Mouse (Mus musculus) cerebellum, adult 18-20 months (tissue): ENCODE measurements around the gene Ccr1.
"Not testable (repeated sequence)": the region's sequence is repeated elsewhere in the genome, so short reads cannot be mapped to it uniquely, and the experiment has no call there.

ENCODE experiments used
- DNase-seq, 2 experiments: peaks; one replicate each; pipeline ENCODE4 v3.0.0; 2021

The Ccr1 gene

DNA sequence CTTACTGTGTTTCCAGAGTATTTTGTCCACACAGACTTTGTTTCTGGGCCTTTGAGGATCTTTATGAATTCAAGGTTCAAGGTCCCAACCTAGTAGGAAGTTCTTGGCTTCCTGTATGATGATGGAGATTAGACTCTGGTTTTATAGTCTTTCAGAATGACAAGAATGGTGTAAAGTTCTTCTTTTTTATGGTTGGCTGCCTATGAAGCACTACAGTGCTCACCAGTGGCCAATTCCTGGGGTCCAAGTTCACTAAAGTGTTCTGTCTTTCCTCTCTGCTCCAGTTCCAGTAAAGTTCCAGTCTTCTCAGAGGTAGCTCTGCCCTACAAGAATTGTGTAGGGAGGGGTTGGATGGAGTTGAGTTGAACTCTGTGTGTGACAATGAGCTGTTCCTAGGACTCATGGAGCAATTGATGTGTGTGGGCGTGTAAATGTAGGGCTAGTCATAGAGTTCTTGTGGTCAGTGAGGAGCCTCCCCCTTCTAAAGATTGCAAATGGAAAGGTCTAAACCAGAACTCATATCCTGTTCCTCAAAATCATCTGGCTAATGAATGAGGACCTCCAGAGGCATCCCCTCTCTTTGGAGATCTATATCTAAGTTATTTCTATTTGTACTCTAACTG lies at the start of gene Ccr1:
Ccr1 (minus strand) TSS at position 403 of the 623 bp plus-strand sequence.
- no peak for DNase-seq

DNA sequence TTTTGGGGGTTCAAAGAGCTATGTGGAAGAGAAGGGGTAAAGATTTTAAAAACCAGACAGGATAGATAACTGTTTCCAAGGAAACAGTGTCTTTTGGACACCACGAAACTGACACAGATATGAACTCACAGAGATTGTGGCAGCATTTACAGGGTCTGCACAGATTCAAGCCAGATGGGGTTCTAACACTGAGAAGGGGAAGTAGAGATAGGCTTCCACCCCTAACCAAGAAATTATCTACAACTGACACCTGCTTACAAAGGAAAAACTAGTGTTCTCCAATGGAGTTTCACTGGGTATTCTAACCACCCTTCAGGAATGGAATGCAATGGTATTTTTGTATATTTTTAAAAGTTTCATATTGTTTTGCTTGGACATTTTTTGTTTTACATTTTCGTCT lies 47.6 kb upstream of the Ccr1 start:
- DNase-seq: no peak

DNA sequence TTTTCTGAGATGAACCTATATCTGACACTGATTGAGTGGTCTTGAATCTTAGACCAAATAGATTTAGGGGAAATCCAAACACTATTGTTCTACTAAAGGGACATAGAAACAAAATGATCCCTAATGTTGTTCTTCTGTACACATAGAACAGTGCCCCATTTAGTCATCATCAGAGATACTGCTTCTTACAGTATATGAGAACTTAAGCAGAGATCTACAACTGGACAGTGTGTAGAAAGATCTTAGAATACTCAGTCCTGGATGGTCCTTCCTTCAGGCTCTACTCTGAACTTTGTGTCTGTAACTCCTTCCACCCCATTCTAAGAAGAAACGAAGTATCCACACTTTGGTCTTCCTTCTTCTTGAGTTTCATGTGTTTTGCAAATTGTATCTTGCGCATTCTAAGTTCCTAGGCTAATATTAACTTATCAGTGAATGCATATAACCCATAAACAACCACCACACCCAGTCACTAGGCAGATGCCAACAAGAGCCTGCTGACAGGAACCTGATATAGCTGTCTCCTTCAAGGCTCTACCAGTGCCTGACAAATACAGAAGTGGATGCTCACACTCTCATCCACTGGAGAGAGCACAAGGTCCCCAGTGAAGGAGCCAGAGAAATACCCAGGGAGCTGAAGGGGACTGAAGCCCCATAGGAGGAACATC lies 46.6 kb upstream of the Ccr1 start:
- no peak for DNase-seq

- no peak for DNase-seq
Observed at GRCm38 (mm10) chr9:124013270-124013669, 44.8 kb upstream of the Ccr1 start.

- DNase-seq: no peak
Observed at GRCm38 (mm10) chr9:124012691-124013090, 44.2 kb upstream of the Ccr1 start.

GRCm38 (mm10) chr9:123999784-124000183 lies 31.3 kb upstream of the Ccr1 start:
- no peak for DNase-seq

DNA sequence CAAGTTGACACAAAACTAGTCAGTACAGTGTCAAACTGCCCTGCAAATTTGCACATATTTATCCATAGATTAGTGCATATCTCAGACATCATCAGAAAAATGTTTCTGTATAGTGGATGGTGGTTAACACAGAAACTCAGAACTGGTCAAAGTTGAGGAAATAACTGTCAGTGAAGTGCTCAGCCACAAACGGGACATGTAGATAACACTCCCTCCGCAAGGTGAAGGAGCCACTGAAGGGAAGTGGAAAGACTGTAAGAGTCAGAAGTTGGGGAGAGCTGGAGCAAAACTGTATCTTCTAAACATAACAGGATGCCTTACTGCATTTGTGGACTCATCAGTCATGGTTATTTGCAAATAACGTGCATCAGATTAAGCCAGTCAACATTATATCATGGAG lies 29.2 kb upstream of the Ccr1 start:
- DNase-seq: no peak

DNA sequence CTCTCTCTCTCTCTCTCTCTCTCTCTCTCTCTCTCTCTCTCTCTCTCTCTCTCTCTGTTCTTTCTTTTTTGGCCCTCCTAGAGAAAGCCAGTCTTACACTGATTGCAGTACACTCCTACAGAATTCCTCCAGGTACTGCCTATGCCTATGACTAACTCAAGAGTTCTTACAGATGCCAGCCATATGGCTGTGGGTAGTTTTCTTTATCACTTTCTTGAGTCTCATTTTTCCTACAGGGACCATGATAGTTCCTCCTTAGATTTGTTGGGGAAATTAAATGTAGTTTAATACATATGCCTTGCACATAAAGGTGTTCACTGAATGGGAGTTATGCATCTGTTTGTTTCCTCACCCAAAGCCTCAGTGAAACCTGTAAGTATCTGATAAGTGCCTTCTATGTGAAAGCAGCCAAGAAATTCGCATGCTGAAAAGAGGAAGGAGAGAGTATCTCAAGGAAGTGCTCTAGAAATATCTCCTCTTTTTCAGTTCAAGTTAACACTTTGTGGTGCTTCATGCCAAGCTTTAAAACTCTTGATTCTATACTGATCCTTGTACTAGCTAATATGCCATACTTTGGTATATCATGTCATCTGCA lies 22.9 kb upstream of the Ccr1 start:
- no peak for DNase-seq

- DNase-seq: no peak
Observed at GRCm38 (mm10) chr9:123989671-123990070, 21.2 kb upstream of the Ccr1 start.

DNA sequence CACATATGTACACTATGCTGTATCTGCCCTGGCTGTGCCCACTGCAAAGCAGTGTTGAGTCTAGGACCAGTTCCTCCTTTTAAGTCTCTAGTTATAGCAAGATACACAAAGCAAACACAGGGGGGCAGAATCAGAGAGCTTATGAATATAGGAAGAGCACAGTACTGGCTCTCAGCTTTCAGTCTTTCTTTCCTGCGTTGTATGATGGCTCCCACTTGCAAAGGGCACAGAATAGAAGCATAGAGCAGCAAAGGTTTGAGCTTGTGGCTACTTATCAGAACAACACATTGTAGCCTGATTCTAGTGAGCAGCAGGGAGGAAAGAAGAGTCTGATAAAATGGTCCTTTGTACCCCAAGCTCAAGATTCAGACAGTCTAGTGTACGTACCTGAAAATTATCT lies 17.7 kb upstream of the Ccr1 start:
- no peak for DNase-seq

GRCm38 (mm10) chr9:123984943-123985342 lies 16.5 kb upstream of the Ccr1 start:
- no peak for DNase-seq

GRCm38 (mm10) chr9:123982720-123983119 lies 14.2 kb upstream of the Ccr1 start:
- DNase-seq: no peak

DNA sequence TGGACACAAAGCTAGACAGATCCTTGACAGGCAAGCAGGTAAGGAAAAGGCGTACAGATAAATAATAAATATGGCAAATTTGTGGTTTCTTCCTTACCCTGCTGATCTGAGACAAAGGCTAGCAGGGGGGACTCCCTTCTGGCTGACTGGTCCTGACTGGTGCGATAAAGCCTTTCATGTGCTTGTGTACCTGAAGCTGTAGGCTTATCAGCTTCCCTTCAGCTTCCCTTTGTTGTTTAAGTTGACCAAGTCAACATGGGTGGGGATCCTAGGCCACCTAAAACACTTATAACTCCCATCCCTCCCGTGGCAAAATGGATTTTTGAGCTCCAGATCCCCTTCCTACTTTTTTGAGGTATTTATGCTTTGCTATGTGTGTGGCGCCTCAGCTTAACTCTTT lies 13.4 kb upstream of the Ccr1 start:
- no peak for DNase-seq

GRCm38 (mm10) chr9:123980858-123981475 lies 12.5 kb upstream of the Ccr1 start:
- DNase-seq: not testable (repeated sequence)

GRCm38 (mm10) chr9:123978308-123978707 lies 9.8 kb upstream of the Ccr1 start, which contains the start of gene Ccr1l1:
Ccr1l1 (minus strand) TSS chr9:123978408.
- DNase-seq: no peak

GRCm38 (mm10) chr9:123976876-123977663 lies 8.6 kb upstream of the Ccr1 start:
- DNase-seq: no peak

GRCm38 (mm10) chr9:123975630-123976029 lies 7.1 kb upstream of the Ccr1 start:
- no peak for DNase-seq

- DNase-seq: not testable (repeated sequence)
Observed at GRCm38 (mm10) chr9:123966858-123967495, 1.5 kb downstream of the Ccr1 start.

DNA sequence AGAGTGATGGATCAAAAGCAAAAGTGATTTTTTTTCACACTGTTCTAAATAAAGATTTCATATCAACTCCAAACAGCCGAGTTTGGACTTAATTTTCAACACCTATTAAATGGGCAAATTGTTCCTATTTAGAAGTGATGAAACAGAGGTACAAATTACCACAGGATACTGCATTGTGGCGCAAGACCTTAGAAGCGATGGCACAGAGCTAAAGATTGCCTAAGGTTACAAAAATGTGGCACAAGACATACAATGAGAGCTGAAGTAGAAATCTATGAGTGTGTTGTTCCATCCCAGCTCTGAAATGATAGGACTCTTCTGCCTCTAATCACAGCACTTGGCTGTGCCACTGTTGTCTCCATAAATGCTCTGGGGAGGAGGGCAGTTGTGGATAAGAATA lies 3.7 kb downstream of the Ccr1 start:
- no peak for DNase-seq

DNA sequence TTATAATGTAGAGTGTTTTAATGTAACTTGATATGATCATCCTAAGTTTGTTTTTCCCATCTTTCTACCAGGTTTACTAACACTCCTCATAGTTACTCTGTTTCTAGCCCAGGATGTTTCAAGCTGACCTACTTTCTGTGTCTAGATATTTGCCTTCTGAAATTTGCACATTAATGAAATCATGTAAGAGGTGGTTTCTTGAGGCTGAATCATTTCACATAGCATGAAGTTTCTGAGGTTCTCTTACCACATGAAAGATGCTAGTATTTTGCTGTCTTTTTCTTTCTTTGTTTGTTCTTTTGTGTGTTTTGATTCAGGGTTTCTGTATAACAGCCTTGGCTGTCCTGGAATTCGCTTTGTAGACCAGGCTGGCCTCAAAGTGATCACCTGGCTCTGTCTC lies 8.3 kb downstream of the Ccr1 start:
- no peak for DNase-seq

- DNase-seq: no peak
Observed at GRCm38 (mm10) chr9:123957911-123958413, 10.5 kb downstream of the Ccr1 start.

GRCm38 (mm10) chr9:123956892-123957291 lies 11.6 kb downstream of the Ccr1 start:
- DNase-seq: no peak
